Mouse (Mus musculus) liver, adult 2 months (tissue): ENCODE data around the gene Slc2a2. TPM values are rescaled to one million over a fixed set of nuclear protein-coding genes. Genes with fewer than 3 reads are reported as not detected.

Experiments
- DNase-seq: peaks from one replicate; pipeline ENCODE4 v3.0.0-alpha.2; 2011; ENCODE audit warnings: low read depth, low spot score; ENCODE audit errors: extremely low read depth
- H3K27ac ChIP-seq: fragments of 200-500 bp; replicated peaks from 2 replicates; pipeline ENCODE4 v1.5.1; 2012; ENCODE audit warnings: low read depth, mild to moderate bottlenecking, control low read depth, inconsistent platforms, low read length; ENCODE audit not compliant: insufficient read depth
- H3K27me3 ChIP-seq: fragments of 200-500 bp; 2 replicates; pipeline ENCODE4 v1.6.1; 2012; ENCODE audit warnings: mild to moderate bottlenecking, moderate library complexity, low read length, inconsistent platforms; ENCODE audit not compliant: control insufficient read depth, insufficient read depth
- H3K36me3 ChIP-seq: fragments of 200-500 bp; 2 replicates; pipeline ENCODE4 v1.6.1; 2012; ENCODE audit warnings: low read length, inconsistent platforms; ENCODE audit not compliant: control insufficient read depth, insufficient read depth
- H3K4me1 ChIP-seq: fragments of 200-500 bp; 2 replicates; pipeline ENCODE4 v1.6.1; 2011; ENCODE audit warnings: low read length; ENCODE audit not compliant: control insufficient read depth, insufficient read depth
- H3K4me3 ChIP-seq: fragments of 200-500 bp; 2 replicates; pipeline ENCODE4 v1.5.1; 2011; ENCODE audit warnings: low read depth, mild to moderate bottlenecking, control low read depth, low read length, moderate library complexity; ENCODE audit not compliant: insufficient read depth
- H3K79me2 ChIP-seq: fragments of 200-500 bp; 2 replicates; pipeline ENCODE4 v1.6.1; 2012; ENCODE audit warnings: inconsistent platforms, mild to moderate bottlenecking, low read length, moderate library complexity; ENCODE audit not compliant: control insufficient read depth, insufficient read depth
- H3K9ac ChIP-seq: fragments of 200-500 bp; 2 replicates; pipeline ENCODE4 v1.6.1; 2012; ENCODE audit warnings: low read depth, mild to moderate bottlenecking, control low read depth, inconsistent platforms, low read length
- CTCF ChIP-seq: fragments of 200-500 bp; IDR thresholded peaks from 2 replicates; pipeline ENCODE4 v1.5.1; 2011; ENCODE audit warnings: low read depth, low read length, control low read depth
- POLR2A ChIP-seq: fragments of 200-500 bp; IDR thresholded peaks from 2 replicates; pipeline ENCODE4 v1.6.1; 2011; ENCODE audit warnings: low read length, control low read depth; ENCODE audit not compliant: insufficient read depth; ENCODE audit errors: extremely low read depth
- WGBS: fragments of 180-500 bp; shearing (Covaris S2); methylation state at CpG from one replicate; pipeline ENCODE4 v1.1.7; 2018; 5-methylcytosine and 5-hydroxymethylcytosine counted together
- polyA plus RNA-seq: library from polyadenylated mRNA; depleted of rRNA; stranded (reverse); fragments of >200 nt; gene quantifications from 2 replicates; pipeline ENCODE4 v1.2.3, GENCODE M21; 2012
- total RNA-seq: library from RNA; depleted of rRNA; stranded (reverse); fragments of >200 nt; gene quantifications from 2 replicates; pipeline ENCODE4 v1.2.3, GENCODE M21; 2014

The Slc2a2 gene
- total and polyA plus RNA-seq, 2 experiments, result 208 to 337 TPM

- DNase-seq, result peak; percentile 96
- Histone ChIP-seq H3K79me2 (no peaks in the 10 kb centered on the region), H3K4me3 (no peak overlapping the region), H3K36me3 (no peaks in the 10 kb centered on the region), H3K4me1 (peaks cover 10% of the 10 kb centered on the region), H3K27me3 (no peaks in the 10 kb centered on the region), H3K27ac (peak overlapping the region; percentile 53), H3K9ac (no peak overlapping the region)
- WGBS, result 18% methylated on average over 6 of the region's 6 CpGs
- TF ChIP-seq CTCF (no peak), POLR2A (no peak)
These were observed 15.8 kb upstream of the Slc2a2 start for GRCm38 (mm10) chr3:28681866-28682265.

GRCm38 (mm10) chr3:28682411-28682810 is 15.3 kb upstream of the Slc2a2 start:
- Histone ChIP-seq H3K4me3 (no peak overlapping the region), H3K79me2 (no peaks in the 10 kb centered on the region), H3K36me3 (no peaks in the 10 kb centered on the region), H3K27me3 (no peaks in the 10 kb centered on the region), H3K9ac (no peak overlapping the region), H3K4me1 (peaks cover 10% of the 10 kb centered on the region), H3K27ac (no peak overlapping the region)
- WGBS, result 56% methylated on average over 3 of the region's 3 CpGs
- DNase-seq, result no peak
- TF ChIP-seq CTCF (no peak), POLR2A (no peak)

- DNase-seq, result no peak
- no peak overlapping the region for H3K4me3 ChIP-seq
- H3K36me3 ChIP-seq, result no peaks in the 10 kb centered on the region
- TF ChIP-seq POLR2A (no peak), CTCF (no peak)
- H3K9ac ChIP-seq, result no peak overlapping the region
- 63% methylated on average over 2 of the region's 2 CpGs for WGBS
- H3K27ac ChIP-seq, result no peak overlapping the region
- H3K4me1 ChIP-seq, result peaks cover 10% of the 10 kb centered on the region
- no peaks in the 10 kb centered on the region for H3K79me2 ChIP-seq
- no peaks in the 10 kb centered on the region for H3K27me3 ChIP-seq
These were observed 12.2 kb upstream of the Slc2a2 start for GRCm38 (mm10) chr3:28685510-28685909.

GRCm38 (mm10) chr3:28694811-28695210 is 2.9 kb upstream of the Slc2a2 start:
- TF ChIP-seq CTCF (no peak), POLR2A (no peak)
- DNase-seq, result no peak
- peaks cover 8% of the 10 kb centered on the region for H3K79me2 ChIP-seq
- 72% methylated on average over 5 of the region's 5 CpGs for WGBS
- H3K9ac ChIP-seq, result no peak overlapping the region
- no peak overlapping the region for H3K4me3 ChIP-seq
- no peaks in the 10 kb centered on the region for H3K27me3 ChIP-seq
- no peaks in the 10 kb centered on the region for H3K36me3 ChIP-seq
- H3K27ac ChIP-seq, result peak overlapping the region; percentile 21
- peaks cover 7% of the 10 kb centered on the region for H3K4me1 ChIP-seq

- TF ChIP-seq CTCF, result no peak
- no peak for TF ChIP-seq POLR2A
These were observed 2.1 kb upstream of the Slc2a2 start for GRCm38 (mm10) chr3:28695608-28696007.

GRCm38 (mm10) chr3:28696162-28696561 is 1.5 kb upstream of the Slc2a2 start:
- no peak for TF ChIP-seq CTCF
- DNase-seq, result peak; percentile 78
- peaks cover 18% of the 10 kb centered on the region for H3K79me2 ChIP-seq
- peak overlapping the region; percentile 92 for H3K27ac ChIP-seq
- H3K4me1 ChIP-seq, result peaks cover 12% of the 10 kb centered on the region
- 9% methylated on average over 10 of the region's 10 CpGs for WGBS
- H3K4me3 ChIP-seq, result peak overlapping the region; percentile 52
- peak overlapping the region; percentile 73 for H3K9ac ChIP-seq
- H3K27me3 ChIP-seq, result no peaks in the 10 kb centered on the region
- H3K36me3 ChIP-seq, result no peaks in the 10 kb centered on the region

More at GRCm38 (mm10) chr3:28695608-28696007, 2.1 kb upstream of the Slc2a2 start:
- 24% methylated on average over 13 of the region's 13 CpGs for WGBS
- Histone ChIP-seq H3K36me3 (no peaks in the 10 kb centered on the region), H3K9ac (peak overlapping the region; percentile 73), H3K79me2 (peaks cover 16% of the 10 kb centered on the region), H3K27ac (peak overlapping the region; percentile 92), H3K4me3 (peak overlapping the region; percentile 52), H3K27me3 (no peaks in the 10 kb centered on the region), H3K4me1 (peaks cover 10% of the 10 kb centered on the region)
- DNase-seq, result peak; percentile 85
